ENCODE assay signal across 10 mouse cellular contexts in genomic region chr4:106868737-106869438, GRCm38 (mm10). TPM values are rescaled to one million over a fixed set of nuclear protein-coding genes. Genes with fewer than 3 reads are reported as not detected.
DNase-seq lines count a peak whose midpoint lies in the region; ATAC-seq and TF ChIP-seq lines count a peak whose summit lies in the region.
"Had no signal": no experiment of that assay in that cellular context is flagged by ENCODE, and none has a peak within 500 bp of the region (broad histone marks: within the 10 kb centered on the region; RNA-seq: fewer than 3 reads in every experiment).

No protein-coding gene starts in this region.

- H3K9me3 ChIP-seq in intestine, embryonic 14.5 days (ENCODE audit: control insufficient read depth, low read length), result no peaks in the 10 kb centered on the region
- H3K9me3 ChIP-seq in intestine, postnatal 0 days (ENCODE audit: control insufficient read depth), result no peaks in the 10 kb centered on the region
- H3K9me3 ChIP-seq in ES-E14 (ENCODE audit: control insufficient read depth, insufficient read depth, low read depth, low read length), result no peaks in the 10 kb centered on the region
- H3K9me3 ChIP-seq in heart, embryonic 16.5 days (replicated peaks; ENCODE audit: control insufficient read depth, low read length), result no peaks in the 10 kb centered on the region

- intact Hi-C loops in left cerebral cortex, adult 2 months (cut with DNase I), result no loop called here

- H3K9ac ChIP-seq in intestine, embryonic 14.5 days (ENCODE audit: low read length), result no peak overlapping the region
- H3K9ac ChIP-seq in intestine, postnatal 0 days (ENCODE audit: low read depth, low read length), result no peak overlapping the region
- H3K9ac ChIP-seq in ES-E14 (ENCODE audit: insufficient read depth, low read depth, low read length, poor library complexity, severe bottlenecking), result peak overlapping the region; percentile 45; the same call in 1 of the 2 replicates
- peak overlapping the region; percentile 55 for H3K9ac ChIP-seq in heart, embryonic 16.5 days (ENCODE audit: low read length)

- no peaks in the 10 kb centered on the region for H3K79me2 ChIP-seq in myocyte (ENCODE audit: control insufficient read depth, insufficient read depth)

- no peak overlapping the region for H3K4me3 ChIP-seq in intestine, embryonic 14.5 days (ENCODE audit: low read depth, low read length)
- no peak overlapping the region for H3K4me3 ChIP-seq in intestine, postnatal 0 days (ENCODE audit: low read depth, low read length)
- H3K4me3 ChIP-seq in ES-E14 (ENCODE audit: insufficient read depth in 1 of 2, low read depth in 1 of 2, low read length in 2 of 2, poor library complexity in 1 of 2, severe bottlenecking in 1 of 2), result no peak overlapping the region
- no peak overlapping the region for H3K4me3 ChIP-seq in heart, embryonic 16.5 days (ENCODE audit: low read length)
- H3K4me3 ChIP-seq in myocyte, result no peak overlapping the region
- no peak overlapping the region for H3K4me3 ChIP-seq in left cerebral cortex, adult 2 months
- no peak overlapping the region for H3K4me3 ChIP-seq in thymus, adult 2 months (ENCODE audit: control insufficient read depth, insufficient read depth, low read length)

- H3K36me3 ChIP-seq in intestine, embryonic 14.5 days (ENCODE audit: control insufficient read depth, insufficient read depth, low read length), result no peaks in the 10 kb centered on the region
- no peaks in the 10 kb centered on the region for H3K36me3 ChIP-seq in intestine, postnatal 0 days (ENCODE audit: control insufficient read depth, insufficient read depth)
- H3K36me3 ChIP-seq in ES-E14 (ENCODE audit: control insufficient read depth, insufficient read depth, low read length, poor library complexity, severe bottlenecking) (no peaks in the 10 kb centered on the region), myocyte (ENCODE audit: control insufficient read depth, insufficient read depth) (no peaks in the 10 kb centered on the region)
- H3K36me3 ChIP-seq in heart, embryonic 16.5 days (ENCODE audit: control insufficient read depth, insufficient read depth), result no peaks in the 10 kb centered on the region
- H3K36me3 ChIP-seq in thymus, adult 2 months (ENCODE audit: control insufficient read depth, insufficient read depth, low read length), result no peaks in the 10 kb centered on the region

- in situ Hi-C loops in ES-E14 (cut with MboI; ENCODE audit: low sequenced_read_pairs in 2 of 2, unreplicated experiment in 2 of 2), result no loop called here

- 46% methylated on average over 12 of the region's 12 CpGs for WGBS in intestine, embryonic 14.5 days
- 53% methylated on average over 12 of the region's 12 CpGs for WGBS in intestine, postnatal 0 days
- 21% methylated on average over 12 of the region's 12 CpGs for WGBS in heart, embryonic 16.5 days
- whole genome bisulfite sequencing in thymus, adult 2 months, result 66% methylated on average over 12 of the region's 12 CpGs

- TF ChIP-seq CTCF in intestine, postnatal 0 days (IDR thresholded peaks at IDR 0.05; ENCODE audit: low read depth), result no peak
- no peak for TF ChIP-seq CTCF in left cerebral cortex, adult 2 months (IDR thresholded peaks at IDR 0.05)
- no peak for TF ChIP-seq CTCF in thymus, adult 2 months (IDR thresholded peaks at IDR 0.05; ENCODE audit: borderline replicate concordance, control insufficient read depth, extremely low read depth, insufficient read depth, low read length, poor library complexity)

- H3K27ac ChIP-seq in intestine, embryonic 14.5 days (ENCODE audit: low read depth), result no peak overlapping the region
- no peak overlapping the region for H3K27ac ChIP-seq in intestine, postnatal 0 days (ENCODE audit: low read depth, low read length)
- peak overlapping the region; percentile 54; the same call in 1 of the 2 replicates for H3K27ac ChIP-seq in ES-E14 (ENCODE audit: insufficient read depth, low read depth, low read length, poor library complexity, severe bottlenecking)
- peak overlapping the region; percentile 46 for H3K27ac ChIP-seq in heart, embryonic 16.5 days (ENCODE audit: low read length)
- H3K27ac ChIP-seq in left cerebral cortex, adult 2 months, result no peak overlapping the region
- no peak overlapping the region for H3K27ac ChIP-seq in thymus, adult 2 months (ENCODE audit: control insufficient read depth, insufficient read depth, low read length)
- H3K27ac ChIP-seq: macrophage had no signal

- no peak for DNase-seq in intestine, embryonic 14.5 days (ENCODE audit: low spot score)
- DNase-seq in ES-E14 (ENCODE audit: low read depth, low spot score), result no peak
- DNase-seq in right cerebral cortex, postnatal 10 days (ENCODE audit: low spot score in 2 of 2), result no peak
- no peak for DNase-seq in left cerebral cortex, adult 2 months (ENCODE audit: extremely low spot score in 1 of 2, low spot score in 2 of 2)
- DNase-seq in thymus, adult 2 months, result no peak
- DNase-seq: kidney, adult 8-10 months had no signal

- H3K4me1 ChIP-seq in intestine, embryonic 14.5 days (replicated peaks; ENCODE audit: control insufficient read depth, insufficient read depth, low read length), result peaks cover 35% of the 10 kb centered on the region
- peaks cover 10% of the 10 kb centered on the region; the same call in 1 of the 2 replicates for H3K4me1 ChIP-seq in intestine, postnatal 0 days (replicated peaks; ENCODE audit: control insufficient read depth, insufficient read depth, low read length)
- peaks cover 19 to 46% of the 10 kb centered on the region in 2 experiments for H3K4me1 ChIP-seq in ES-E14 (ENCODE audit: control insufficient read depth in 2 of 2, insufficient read depth in 2 of 2, low read length in 2 of 2, poor library complexity in 1 of 2)
- H3K4me1 ChIP-seq in heart, embryonic 16.5 days (ENCODE audit: control insufficient read depth, insufficient read depth, low read length), result peaks cover 35% of the 10 kb centered on the region
- H3K4me1 ChIP-seq in thymus, adult 2 months (replicated peaks; ENCODE audit: control insufficient read depth, insufficient read depth, low read length), result peaks cover 28% of the 10 kb centered on the region

- no peak overlapping the region for H3ac ChIP-seq in myocyte (ENCODE audit: control insufficient read depth, insufficient read length)

- H3K27me3 ChIP-seq in intestine, embryonic 14.5 days (replicated peaks; ENCODE audit: control insufficient read depth, insufficient read depth, low read length), result no peaks in the 10 kb centered on the region
- H3K27me3 ChIP-seq in intestine, postnatal 0 days (replicated peaks; ENCODE audit: control insufficient read depth, insufficient read depth, low read length), result no peaks in the 10 kb centered on the region
- H3K27me3 ChIP-seq in heart, embryonic 16.5 days (ENCODE audit: control insufficient read depth, insufficient read depth, low read length), result no peaks in the 10 kb centered on the region
- H3K27me3 ChIP-seq in myocyte (ENCODE audit: control insufficient read depth, insufficient read depth, insufficient read length), result no peaks in the 10 kb centered on the region
- H3K27me3 ChIP-seq in thymus, adult 2 months (ENCODE audit: control insufficient read depth, insufficient read depth, low read length), result no peaks in the 10 kb centered on the region

- no peak for TF ChIP-seq POLR2A in myocyte (IDR thresholded peaks at IDR 0.05; ENCODE audit: insufficient read length, low read depth)
- no peak for TF ChIP-seq POLR2A in thymus, adult 2 months (IDR thresholded peaks at IDR 0.05; ENCODE audit: control insufficient read depth, extremely low read depth, insufficient read depth, low read length, poor library complexity)

- H3K4me2 ChIP-seq in intestine, embryonic 14.5 days (ENCODE audit: low read length), result no peak overlapping the region
- H3K4me2 ChIP-seq in intestine, postnatal 0 days (replicated peaks; ENCODE audit: low read depth), result no peak overlapping the region
- peak overlapping the region; percentile 7; the same call in 1 of the 2 replicates for H3K4me2 ChIP-seq in heart, embryonic 16.5 days (ENCODE audit: low read depth, low read length)
- peak overlapping the region; percentile 60 for H3K4me2 ChIP-seq in myocyte (ENCODE audit: low read depth)

- ATAC-seq in intestine, embryonic 14.5 days (replicated peaks; ENCODE audit: low FRiP score, low TSS enrichment, low read depth), result 0 out of 2 replicates have a peak, but pooled peaks have one; percentile 6
- no peak for ATAC-seq in intestine, postnatal 0 days
- ATAC-seq in heart, embryonic 16.5 days (replicated peaks; ENCODE audit: extremely low read depth, insufficient read depth, low FRiP score), result peak; percentile 64

TF ChIP-seq in ES-E14, 5 proteins besides CTCF, POLR2A, EP300 and RAD21:
- TF ChIP-seq CHD2 (IDR thresholded peaks at IDR 0.05; ENCODE audit: low read depth, low read length) (no peak), HCFC1 (IDR thresholded peaks at IDR 0.05; ENCODE audit: borderline replicate concordance, insufficient read depth, low read length) (no peak), MAFK (IDR thresholded peaks at IDR 0.05; ENCODE audit: insufficient read depth, low read depth, low read length) (no peak), ZC3H11A (IDR thresholded peaks at IDR 0.05; ENCODE audit: borderline replicate concordance, low read depth, low read length) (no peak), ZNF384 (IDR thresholded peaks at IDR 0.05; ENCODE audit: low read depth, low read length) (no peak)

TF ChIP-seq in myocyte, 11 proteins besides CTCF, POLR2A, EP300 and RAD21 (continues in another document):
- TF ChIP-seq POLR2AphosphoS2 (IDR thresholded peaks at IDR 0.05; ENCODE audit: insufficient read length, low read depth) (no peak), CEBPB (IDR thresholded peaks at IDR 0.05; ENCODE audit: insufficient read depth, poor library complexity, severe bottlenecking) (no peak), MYOG (IDR thresholded peaks at IDR 0.05; ENCODE audit: control insufficient read depth in 1 of 3, insufficient read depth in 1 of 3, insufficient read length in 2 of 3, low read depth in 2 of 3) (peak; percentile 76 to 95 (median 78)), E2F4 (IDR thresholded peaks at IDR 0.05; ENCODE audit: insufficient read depth) (no peak), MAX (IDR thresholded peaks at IDR 0.05; ENCODE audit: low read depth) (no peak), USF1 (IDR thresholded peaks at IDR 0.05; ENCODE audit: low read depth) (no peak), TCF3 (IDR thresholded peaks at IDR 0.05; ENCODE audit: insufficient read length, low read depth) (peak; percentile 81), SRF (IDR thresholded peaks at IDR 0.05; ENCODE audit: control insufficient read depth, insufficient read length, low read depth) (no peak), TCF12 (IDR thresholded peaks at IDR 0.05; ENCODE audit: insufficient read depth, poor library complexity, severe bottlenecking) (peak; percentile 89), MYOD1 (IDR thresholded peaks at IDR 0.05; ENCODE audit: control insufficient read depth in 1 of 3, insufficient read length in 2 of 3, low read depth in 2 of 3) (peak; percentile 92 to 100 (median 99))

RNA-seq across cellular contexts. Expression of gene Ssbp3, which starts 41.6 kb away (rescaled TPM):
- 73.2 and 76.2 TPM in 2 replicates for polyA plus RNA-seq in intestine, embryonic 14.5 days (2014; fragmentation: Nextera tagmentation; extraction: Ambion mirVana)
- polyA plus RNA-seq in intestine, postnatal 0 days (2015; fragmentation: Nextera tagmentation; extraction: Ambion mirVana), result 42.8 and 45.2 TPM in 2 replicates
- total RNA-seq in ES-E14 (2012; rRNA removed), result 42.3 and 42.6 TPM in 2 replicates
- 51.2 and 52.9 TPM in 2 replicates for polyA plus RNA-seq in heart, embryonic 16.5 days (2015; fragmentation: Nextera tagmentation; extraction: Ambion mirVana)
- polyA plus RNA-seq in myocyte (2012; fragmentation: generic; extraction: Trizol), result 59.4 TPM
- 100 to 1,000 TPM; 181 to 187 TPM for total RNA-seq in left cerebral cortex, adult 2 months (2021)
- 130 and 147 TPM in 2 replicates for polyA plus RNA-seq in thymus, adult 2 months (2012; rRNA removed)

Comparison
In these comparisons a context has a peak if more than half of its experiments do, and no peak if none do; other contexts are left out.
1. H3K27ac ChIP-seq: peak in ES-E14 (single experiment) and heart, embryonic 16.5 days (single experiment); none in intestine, embryonic 14.5 days (single experiment), intestine, postnatal 0 days (single experiment), left cerebral cortex, adult 2 months (single experiment) and thymus, adult 2 months (single experiment).
2. H3K4me2 ChIP-seq: peak in heart, embryonic 16.5 days (single experiment) and myocyte (single experiment); none in intestine, embryonic 14.5 days (single experiment) and intestine, postnatal 0 days (single experiment).
3. H3K9ac ChIP-seq: peak in ES-E14 (single experiment) and heart, embryonic 16.5 days (single experiment); none in intestine, embryonic 14.5 days (single experiment) and intestine, postnatal 0 days (single experiment).